Mouse (Mus musculus) lung, embryonic 16.5 days (tissue): Measurements from ENCODE around the gene Krt16. TPM values are rescaled to one million over a fixed set of nuclear protein-coding genes. Genes with fewer than 3 reads are reported as not detected.

Experiments used
- ATAC-seq: fragments of 200-750 bp; cut with Nextera tagmentation; 2 replicates; pipeline ENCODE4 v1.8.0; 2017; ENCODE audit warnings: low read depth, mild to moderate bottlenecking, moderate library complexity
- H3K27ac ChIP-seq: fragments of 300-500 bp; sonication (generic); 2 replicates; pipeline ENCODE4 v1.5.1; 2014; ENCODE audit warnings: mild to moderate bottlenecking, control low read depth, low read length
- H3K27me3 ChIP-seq: fragments of 300-500 bp; sonication (generic); 2 replicates; pipeline ENCODE4 v1.6.1; 2014; ENCODE audit warnings: low read depth, low read length, mixed read lengths; ENCODE audit not compliant: control insufficient read depth, insufficient read depth
- H3K36me3 ChIP-seq: fragments of 300-500 bp; sonication (generic); 2 replicates; pipeline ENCODE4 v1.6.1; 2014; ENCODE audit warnings: low read length; ENCODE audit not compliant: control insufficient read depth, insufficient read depth
- H3K4me1 ChIP-seq: fragments of 300-500 bp; sonication (generic); replicated peaks from 2 replicates; pipeline ENCODE4 v1.6.1; 2014; ENCODE audit warnings: low read length, mixed read lengths; ENCODE audit not compliant: control insufficient read depth, insufficient read depth
- H3K4me2 ChIP-seq: fragments of 300-500 bp; sonication (generic); 2 replicates; pipeline ENCODE4 v1.6.1; 2014; ENCODE audit warnings: low read depth, low read length, control low read depth
- H3K4me3 ChIP-seq: fragments of 300-500 bp; sonication (generic); 2 replicates; pipeline ENCODE4 v1.5.1; 2014; ENCODE audit warnings: mild to moderate bottlenecking, low read length, control low read depth
- H3K9ac ChIP-seq: fragments of 300-500 bp; sonication (generic); 2 replicates; pipeline ENCODE4 v1.6.1; 2014; ENCODE audit warnings: low read length, control low read depth
- H3K9me3 ChIP-seq: fragments of 300-500 bp; sonication (generic); 2 replicates; pipeline ENCODE4 v1.6.1; 2016; ENCODE audit warnings: low read length; ENCODE audit not compliant: control insufficient read depth
- WGBS: fragments of 180-500 bp; shearing (Covaris S2); extraction: QIAGEN DNeasy Blood & Tissue Kit; methylation state at CpG from one replicate; pipeline ENCODE4 v1.1.7; 2014; 5-methylcytosine and 5-hydroxymethylcytosine counted together
- polyA plus RNA-seq: library from polyadenylated mRNA; unstranded; fragments of >200 nt; fragmentation: Nextera tagmentation; extraction: Ambion mirVana; gene quantifications from 2 replicates; pipeline ENCODE4 v1.2.1, GENCODE M21; 2015

Krt16 gene
- polyA plus RNA-seq, 1 experiment from 2014 or later = not detected

GRCm38 (mm10) chr11:100219304-100219703 is 29.4 kb downstream of the Krt16 start:
- 78% methylated on average over 4 of the region's 4 CpGs for WGBS
- H3K4me1 ChIP-seq = no peaks in the 10 kb centered on the region
- no peak overlapping the region for H3K4me2 ChIP-seq
- H3K9me3 ChIP-seq = no peaks in the 10 kb centered on the region
- no peaks in the 10 kb centered on the region for H3K27me3 ChIP-seq
- no peak overlapping the region for H3K27ac ChIP-seq
- H3K9ac ChIP-seq = no peak overlapping the region
- no peak for ATAC-seq
- H3K4me3 ChIP-seq = no peak overlapping the region
- no peaks in the 10 kb centered on the region for H3K36me3 ChIP-seq

- no peaks in the 10 kb centered on the region for H3K4me1 ChIP-seq
- H3K4me2 ChIP-seq = no peak overlapping the region
- 31% methylated on average over 6 of the region's 6 CpGs for WGBS
- H3K36me3 ChIP-seq = no peaks in the 10 kb centered on the region
- ATAC-seq = no peak
- no peaks in the 10 kb centered on the region for H3K9me3 ChIP-seq
- H3K9ac ChIP-seq = no peak overlapping the region
- H3K4me3 ChIP-seq = no peak overlapping the region
- no peaks in the 10 kb centered on the region for H3K27me3 ChIP-seq
- H3K27ac ChIP-seq = no peak overlapping the region
These were observed 40.2 kb downstream of the Krt16 start for GRCm38 (mm10) chr11:100208542-100208941.

- Histone ChIP-seq H3K27me3 (no peaks in the 10 kb centered on the region), H3K4me3 (no peak within 1 kb of the TSS), H3K9ac (no peak within 1 kb of the TSS), H3K9me3 (no peaks in the 10 kb centered on the region; the same call in 1 of the 2 replicates), H3K4me2 (no peak within 1 kb of the TSS), H3K36me3 (no peaks in the 10 kb centered on the region), H3K27ac (no peak within 1 kb of the TSS), H3K4me1 (no peaks in the 10 kb centered on the region)
- 83% methylated on average over 8 of the region's 8 CpGs for WGBS
- ATAC-seq = no peak
These were observed 41.2 kb downstream of the Krt16 start, which contains the start of gene Krt14 for GRCm38 (mm10) chr11:100207498-100207897. Krt14 (minus strand) TSS chr11:100207548.

- no peaks in the 10 kb centered on the region for H3K36me3 ChIP-seq
- no peak overlapping the region for H3K4me2 ChIP-seq
- no peak overlapping the region for H3K27ac ChIP-seq
- H3K27me3 ChIP-seq = no peaks in the 10 kb centered on the region
- no peaks in the 10 kb centered on the region; the same call in 1 of the 2 replicates for H3K9me3 ChIP-seq
- H3K9ac ChIP-seq = no peak overlapping the region
- no peak overlapping the region for H3K4me3 ChIP-seq
- ATAC-seq = no peak
- H3K4me1 ChIP-seq = no peaks in the 10 kb centered on the region
- WGBS = 11% methylated on average over 6 of the region's 6 CpGs
These were observed 45.3 kb downstream of the Krt16 start for GRCm38 (mm10) chr11:100203448-100203847.

- H3K9ac ChIP-seq = no peak overlapping the region
- no peak overlapping the region for H3K4me2 ChIP-seq
- no peaks in the 10 kb centered on the region for H3K36me3 ChIP-seq
- no peak for ATAC-seq
- 71% methylated on average over 4 of the region's 4 CpGs for WGBS
- no peak overlapping the region for H3K27ac ChIP-seq
- no peaks in the 10 kb centered on the region; the same call in 1 of the 2 replicates for H3K9me3 ChIP-seq
- no peak overlapping the region for H3K4me3 ChIP-seq
- no peaks in the 10 kb centered on the region for H3K4me1 ChIP-seq
- H3K27me3 ChIP-seq = no peaks in the 10 kb centered on the region
These were observed 45.8 kb downstream of the Krt16 start for GRCm38 (mm10) chr11:100202906-100203305.

GRCm38 (mm10) chr11:100200104-100200820 is 48.4 kb downstream of the Krt16 start:
- Histone ChIP-seq H3K4me3 (no peak overlapping the region), H3K36me3 (no peaks in the 10 kb centered on the region), H3K9me3 (no peaks in the 10 kb centered on the region; the same call in 1 of the 2 replicates), H3K27me3 (no peaks in the 10 kb centered on the region), H3K9ac (no peak overlapping the region), H3K4me2 (no peak overlapping the region), H3K27ac (no peak overlapping the region), H3K4me1 (no peaks in the 10 kb centered on the region)
- no peak for ATAC-seq
- 45% methylated on average over 8 of the region's 8 CpGs for WGBS

GRCm38 (mm10) chr11:100198666-100199065 is 50.0 kb downstream of the Krt16 start:
- ATAC-seq = no peak
- WGBS = 70% methylated on average over 4 of the region's 4 CpGs

More at GRCm38 (mm10) chr11:100198666-100199065, 50.0 kb downstream of the Krt16 start:
- no peak overlapping the region for H3K27ac ChIP-seq
- no peak overlapping the region for H3K4me2 ChIP-seq
- H3K9ac ChIP-seq = no peak overlapping the region
- H3K4me1 ChIP-seq = no peaks in the 10 kb centered on the region
- no peaks in the 10 kb centered on the region for H3K36me3 ChIP-seq
- no peaks in the 10 kb centered on the region for H3K27me3 ChIP-seq
- H3K9me3 ChIP-seq = no peaks in the 10 kb centered on the region; the same call in 1 of the 2 replicates
- H3K4me3 ChIP-seq = no peak overlapping the region

Other genes starting within 250 kb of the Krt16 start
- gene Krt33a, start 232.7 kb downstream of the Krt16 start, polyA plus RNA-seq = not detected in 2 replicates
- gene Krt33b, start 219.0 kb downstream of the Krt16 start, polyA plus RNA-seq = not detected in 2 replicates
- gene Krt34, start 207.3 kb downstream of the Krt16 start, polyA plus RNA-seq = 0.21 and 0.44 TPM in 2 replicates
- 0.10 and 0.21 TPM in 2 replicates for gene Krt31, start 198.4 kb downstream of the Krt16 start, polyA plus RNA-seq
- not detected in 2 replicates for gene Krt32, start 160.7 kb downstream of the Krt16 start, polyA plus RNA-seq
- not detected in 2 replicates for gene Krt35, start 152.7 kb downstream of the Krt16 start, polyA plus RNA-seq
- 0.20 TPM in 1 of 2 replicates, not detected in the other for gene Krt36, start 143.3 kb downstream of the Krt16 start, polyA plus RNA-seq
- 4.5 and 8.2 TPM in 2 replicates for gene Krt13, start 127.3 kb downstream of the Krt16 start, polyA plus RNA-seq
- 59.9 and 78.6 TPM in 2 replicates for gene Krt15, start 113.0 kb downstream of the Krt16 start, polyA plus RNA-seq
- gene Krt19, start 100.2 kb downstream of the Krt16 start, polyA plus RNA-seq = 349 and 432 TPM in 2 replicates
- not detected in 2 replicates for gene Krt9, start 55.7 kb downstream of the Krt16 start, polyA plus RNA-seq
- gene Krt14, start 41.4 kb downstream of the Krt16 start, polyA plus RNA-seq = 2.1 and 5.0 TPM in 2 replicates
- gene Krt17, start 12.1 kb upstream of the Krt16 start, polyA plus RNA-seq = 8.4 and 15.5 TPM in 2 replicates
- gene Krt42, start 21.0 kb upstream of the Krt16 start, polyA plus RNA-seq = not detected in 2 replicates
- gene Eif1, start 71.0 kb upstream of the Krt16 start, polyA plus RNA-seq = 1,740 and 1,854 TPM in 2 replicates
- not detected in 2 replicates for gene Gast, start 85.5 kb upstream of the Krt16 start, polyA plus RNA-seq
- 19.2 and 19.7 TPM in 2 replicates for gene Hap1, start 107.2 kb upstream of the Krt16 start, polyA plus RNA-seq
- 165 and 167 TPM in 2 replicates for gene Jup, start 148.9 kb upstream of the Krt16 start, polyA plus RNA-seq
- 68.3 and 68.8 TPM in 2 replicates for gene P3h4, start 165.9 kb upstream of the Krt16 start, polyA plus RNA-seq
- 148 and 152 TPM in 2 replicates for gene Fkbp10, start 166.8 kb upstream of the Krt16 start, polyA plus RNA-seq
- gene Nt5c3b, start 192.9 kb upstream of the Krt16 start, polyA plus RNA-seq = 126 and 129 TPM in 2 replicates
- gene Klhl10, start 193.0 kb upstream of the Krt16 start, polyA plus RNA-seq = 0.60 and 0.73 TPM in 2 replicates
- 8.3 and 8.4 TPM in 2 replicates for gene Klhl11, start 223.8 kb upstream of the Krt16 start, polyA plus RNA-seq